Mouse (Mus musculus): ENCODE measurements around the gene Cdc42bpa. TPM values are rescaled to one million over a fixed set of nuclear protein-coding genes. Genes with fewer than 3 reads are reported as not detected.

Gene Cdc42bpa
- 13.9 and 15.3 TPM in 2 replicates for polyA plus RNA-seq (2012; rRNA removed; ENCODE audit: low replicate concordance)

GRCm38 (mm10) chr1:179959721-179960542 is at the start of gene Cdc42bpa:
Gene Cdc42bpa (plus strand): TSS chr1:179960472.

GRCm38 (mm10) chr1:180198959-180199714 is 238.9 kb downstream of the Cdc42bpa start, which contains the start of gene Coq8a:
Gene Coq8a (minus strand): TSS chr1:180199602.

Other genes with a start within 250 kb of the Cdc42bpa start
- gene Kif28, start 215.2 kb upstream of the Cdc42bpa start, polyA plus RNA-seq (2012; rRNA removed; ENCODE audit: low replicate concordance): 0.07 TPM in 1 of 2 replicates, not detected in the other
- not detected in 2 replicates for gene Gm10518, start 157.1 kb upstream of the Cdc42bpa start, polyA plus RNA-seq (2012; rRNA removed; ENCODE audit: low replicate concordance)
- 3.9 and 8.2 TPM in 2 replicates for gene Ahctf1, start 156.8 kb upstream of the Cdc42bpa start, polyA plus RNA-seq (2012; rRNA removed; ENCODE audit: low replicate concordance)
- gene Coq8a, start 239.1 kb downstream of the Cdc42bpa start, polyA plus RNA-seq (2012; rRNA removed; ENCODE audit: low replicate concordance): 57.3 and 344 TPM in 2 replicates